Mouse (Mus musculus) neural tube, embryonic 15.5 days (tissue): ENCODE measurements around the gene L3mbtl4. TPM values are rescaled to one million over a fixed set of nuclear protein-coding genes. Genes with fewer than 3 reads are reported as not detected.
A peak's percentile ranks its signal among the peaks of the same experiment; 100 is the strongest.

Experiments
- ATAC-seq: fragments of 200-750 bp; cut with Nextera tagmentation; 2 replicates; pipeline ENCODE4 v1.8.0; 2017; ENCODE audit warnings: mild to moderate bottlenecking, moderate TSS enrichment, moderate library complexity; ENCODE audit not compliant: low FRiP score
- H3K27ac ChIP-seq: fragments of 300-500 bp; sonication (generic); replicated peaks from 2 replicates; pipeline ENCODE4 v1.5.1; 2015; ENCODE audit warnings: mild to moderate bottlenecking, inconsistent platforms
- H3K27me3 ChIP-seq: fragments of 300-500 bp; sonication (generic); replicated peaks from 2 replicates; pipeline ENCODE4 v1.6.1; 2015; ENCODE audit warnings: inconsistent platforms
- H3K36me3 ChIP-seq: fragments of 300-500 bp; sonication (generic); 2 replicates; pipeline ENCODE4 v1.6.1; 2015; ENCODE audit warnings: inconsistent platforms
- H3K4me1 ChIP-seq: fragments of 300-500 bp; sonication (generic); 2 replicates; pipeline ENCODE4 v1.6.1; 2015; ENCODE audit warnings: inconsistent platforms
- H3K4me2 ChIP-seq: fragments of 300-500 bp; sonication (generic); 2 replicates; pipeline ENCODE4 v1.6.1; 2015; ENCODE audit warnings: inconsistent platforms, mild to moderate bottlenecking, moderate library complexity
- H3K4me3 ChIP-seq: fragments of 300-500 bp; sonication (generic); replicated peaks from 2 replicates; pipeline ENCODE4 v1.5.1; 2015; ENCODE audit warnings: mild to moderate bottlenecking, inconsistent platforms
- H3K9ac ChIP-seq: fragments of 300-500 bp; sonication (generic); replicated peaks from 2 replicates; pipeline ENCODE4 v1.6.1; 2015; ENCODE audit warnings: mild to moderate bottlenecking, inconsistent platforms
- H3K9me3 ChIP-seq: fragments of 300-500 bp; sonication (generic); replicated peaks from 2 replicates; pipeline ENCODE4 v1.6.1; 2016; ENCODE audit warnings: inconsistent platforms
- WGBS: fragments of 180-500 bp; shearing (Covaris S2); methylation state at CpG from one replicate; pipeline ENCODE4 v1.1.7; 2015; ENCODE audit warnings: mixed read lengths; 5-methylcytosine and 5-hydroxymethylcytosine counted together
- polyA plus RNA-seq: library from polyadenylated mRNA; unstranded; fragments of >200 nt; fragmentation: Nextera tagmentation; extraction: Ambion mirVana; gene quantifications from 2 replicates; pipeline ENCODE4 v1.2.1, GENCODE M21; 2015

The L3mbtl4 gene
- polyA plus RNA-seq, 1 experiment from 2014 or later, result 5.5 TPM

GRCm38 (mm10) chr17:68585195-68585594 lies 311.6 kb downstream of the L3mbtl4 start:
- no peak overlapping the region for H3K9ac ChIP-seq
- H3K4me2 ChIP-seq, result no peak overlapping the region
- H3K27me3 ChIP-seq, result no peaks in the 10 kb centered on the region
- H3K27ac ChIP-seq, result no peak overlapping the region
- H3K9me3 ChIP-seq, result no peaks in the 10 kb centered on the region
- ATAC-seq, result no peak
- no peaks in the 10 kb centered on the region for H3K4me1 ChIP-seq
- no peak overlapping the region for H3K4me3 ChIP-seq
- 88% methylated on average over 3 of the region's 3 CpGs for WGBS
- H3K36me3 ChIP-seq, result no peaks in the 10 kb centered on the region

DNA sequence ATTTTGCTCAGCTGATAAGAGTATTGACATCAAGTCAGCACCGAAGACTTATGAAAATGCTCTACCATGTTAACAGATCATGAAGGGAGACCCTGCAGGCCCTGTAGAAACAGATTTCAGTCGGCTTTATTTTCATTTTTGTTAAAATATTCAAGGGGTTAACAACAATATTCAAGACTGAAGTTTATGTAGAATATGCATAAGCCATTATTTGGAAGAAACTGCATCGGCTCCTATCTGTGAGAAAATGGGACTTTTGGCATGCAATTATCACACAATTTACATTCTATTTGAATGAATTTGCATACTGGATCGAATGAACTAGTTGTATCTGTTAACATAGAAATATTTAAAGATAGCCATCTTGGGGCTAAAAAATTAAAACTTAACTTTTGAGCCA lies 318.0 kb downstream of the L3mbtl4 start:
- Histone ChIP-seq H3K4me2 (no peak overlapping the region), H3K36me3 (no peaks in the 10 kb centered on the region), H3K9me3 (no peaks in the 10 kb centered on the region), H3K4me1 (no peaks in the 10 kb centered on the region), H3K9ac (no peak overlapping the region), H3K27me3 (no peaks in the 10 kb centered on the region), H3K4me3 (no peak overlapping the region), H3K27ac (no peak overlapping the region)
- 77% methylated on average over 4 of the region's 4 CpGs for WGBS
- no peak for ATAC-seq

DNA sequence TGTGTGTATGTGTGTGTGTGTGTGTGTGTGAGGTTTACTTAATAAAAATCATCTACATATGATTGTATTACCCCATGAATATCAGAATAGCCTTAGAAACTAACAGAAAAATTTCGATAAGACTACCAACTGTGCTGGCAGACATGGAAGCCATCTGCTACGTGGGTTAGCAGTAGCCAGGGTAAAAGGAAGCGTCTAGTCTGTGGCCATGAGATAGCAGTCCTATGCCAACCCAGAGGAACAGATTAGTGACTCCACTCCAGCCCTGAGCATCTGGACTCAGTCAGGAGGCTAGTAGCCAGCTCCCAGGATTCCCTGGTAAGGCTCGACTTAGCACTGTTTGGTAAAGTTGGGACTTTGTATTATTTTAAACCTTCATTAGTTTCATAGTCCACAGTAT lies 329.1 kb downstream of the L3mbtl4 start:
- Histone ChIP-seq H3K36me3 (no peaks in the 10 kb centered on the region), H3K27me3 (no peaks in the 10 kb centered on the region), H3K27ac (no peak overlapping the region), H3K4me3 (no peak overlapping the region), H3K4me1 (no peaks in the 10 kb centered on the region), H3K9me3 (no peaks in the 10 kb centered on the region), H3K9ac (no peak overlapping the region), H3K4me2 (no peak overlapping the region)
- ATAC-seq, result no peak
- 81% methylated on average over 4 of the region's 4 CpGs for WGBS

GRCm38 (mm10) chr17:68607691-68608090 lies 334.1 kb downstream of the L3mbtl4 start:
- no peak overlapping the region for H3K27ac ChIP-seq
- H3K36me3 ChIP-seq, result no peaks in the 10 kb centered on the region
- WGBS, result 59% methylated on average over 6 of the region's 6 CpGs
- no peaks in the 10 kb centered on the region for H3K9me3 ChIP-seq
- no peak for ATAC-seq
- no peak overlapping the region for H3K4me2 ChIP-seq
- no peaks in the 10 kb centered on the region for H3K27me3 ChIP-seq
- H3K4me3 ChIP-seq, result no peak overlapping the region
- peaks cover 5% of the 10 kb centered on the region; the same call in 1 of the 2 replicates for H3K4me1 ChIP-seq
- H3K9ac ChIP-seq, result no peak overlapping the region

- no peaks in the 10 kb centered on the region for H3K9me3 ChIP-seq
- no peaks in the 10 kb centered on the region for H3K27me3 ChIP-seq
- ATAC-seq, result peak; percentile 88
- no peaks in the 10 kb centered on the region for H3K36me3 ChIP-seq
- 34% methylated on average over 6 of the region's 6 CpGs for WGBS
- peaks cover 5% of the 10 kb centered on the region; the same call in 1 of the 2 replicates for H3K4me1 ChIP-seq
- no peak overlapping the region for H3K4me2 ChIP-seq
- no peak overlapping the region for H3K4me3 ChIP-seq
- H3K9ac ChIP-seq, result no peak overlapping the region
- peak overlapping the region; percentile 10; the same call in 1 of the 2 replicates for H3K27ac ChIP-seq
These were observed 337.6 kb downstream of the L3mbtl4 start for GRCm38 (mm10) chr17:68611247-68611646.

DNA sequence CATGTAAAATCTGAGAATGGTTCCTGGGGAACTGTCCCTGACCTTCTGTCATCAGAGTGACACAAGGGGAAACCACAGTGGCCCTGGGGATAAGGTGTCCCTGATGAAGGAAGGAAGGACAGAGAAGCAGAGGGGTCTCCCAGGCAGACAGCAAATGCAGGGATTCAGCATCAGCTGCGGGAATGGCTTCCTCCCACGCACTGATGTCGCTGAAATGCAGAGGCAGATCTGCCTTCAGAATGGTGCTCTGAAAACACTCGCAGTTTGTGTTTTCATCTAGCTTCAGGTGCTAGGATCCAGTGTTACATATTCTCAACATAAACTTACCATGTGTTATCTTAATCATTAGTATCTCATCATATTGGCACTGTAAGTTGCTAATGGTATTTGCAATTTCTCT lies 351.7 kb downstream of the L3mbtl4 start:
- no peaks in the 10 kb centered on the region for H3K9me3 ChIP-seq
- WGBS, result 83% methylated on average over 4 of the region's 4 CpGs
- H3K9ac ChIP-seq, result no peak overlapping the region
- no peaks in the 10 kb centered on the region for H3K4me1 ChIP-seq
- H3K4me3 ChIP-seq, result no peak overlapping the region
- no peaks in the 10 kb centered on the region for H3K36me3 ChIP-seq
- H3K27ac ChIP-seq, result no peak overlapping the region
- no peaks in the 10 kb centered on the region for H3K27me3 ChIP-seq
- ATAC-seq, result no peak
- no peak overlapping the region for H3K4me2 ChIP-seq

DNA sequence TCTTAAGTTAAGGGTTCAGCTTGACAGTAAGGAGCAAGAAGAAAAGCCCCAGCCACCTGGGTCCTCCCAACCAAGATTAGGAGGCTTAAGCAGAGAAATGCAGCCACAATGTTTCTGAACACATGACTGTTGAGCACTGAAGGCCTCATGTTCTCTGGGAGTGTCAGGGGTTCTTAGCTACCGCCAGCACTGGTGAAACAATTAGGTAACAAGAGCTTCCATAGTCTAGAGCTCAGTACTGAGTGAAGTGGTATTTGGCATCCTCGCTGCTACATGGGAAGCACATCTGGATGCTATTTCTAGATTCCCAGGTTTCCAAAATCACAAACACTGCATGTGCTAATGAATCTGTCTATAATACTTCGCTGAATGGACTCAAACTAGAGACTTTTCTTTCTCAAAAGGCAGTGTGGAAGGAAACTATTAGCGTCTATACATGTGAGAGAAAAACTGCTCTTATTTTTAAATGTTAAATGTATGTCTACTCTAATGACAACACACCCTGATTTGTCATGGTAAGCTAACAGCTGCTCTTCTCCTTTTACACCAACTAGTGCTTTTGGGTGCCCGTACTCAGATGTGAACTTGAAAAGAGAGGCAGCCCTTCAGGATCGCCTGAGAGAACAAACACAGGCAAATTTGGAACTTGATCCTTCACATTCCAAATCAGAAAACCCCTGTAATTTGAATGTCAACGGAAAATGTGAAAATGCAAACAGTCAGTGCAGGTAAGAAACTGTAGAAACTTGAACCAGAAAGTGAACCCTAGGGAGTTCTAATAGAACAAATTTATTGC lies 356.2 kb downstream of the L3mbtl4 start:
- Histone ChIP-seq H3K9me3 (no peaks in the 10 kb centered on the region), H3K4me3 (no peak overlapping the region), H3K4me1 (no peaks in the 10 kb centered on the region), H3K4me2 (no peak overlapping the region), H3K36me3 (no peaks in the 10 kb centered on the region), H3K27ac (no peak overlapping the region), H3K9ac (no peak overlapping the region), H3K27me3 (no peaks in the 10 kb centered on the region)
- WGBS, result 75% methylated on average over 7 of the region's 7 CpGs
- no peak for ATAC-seq

DNA sequence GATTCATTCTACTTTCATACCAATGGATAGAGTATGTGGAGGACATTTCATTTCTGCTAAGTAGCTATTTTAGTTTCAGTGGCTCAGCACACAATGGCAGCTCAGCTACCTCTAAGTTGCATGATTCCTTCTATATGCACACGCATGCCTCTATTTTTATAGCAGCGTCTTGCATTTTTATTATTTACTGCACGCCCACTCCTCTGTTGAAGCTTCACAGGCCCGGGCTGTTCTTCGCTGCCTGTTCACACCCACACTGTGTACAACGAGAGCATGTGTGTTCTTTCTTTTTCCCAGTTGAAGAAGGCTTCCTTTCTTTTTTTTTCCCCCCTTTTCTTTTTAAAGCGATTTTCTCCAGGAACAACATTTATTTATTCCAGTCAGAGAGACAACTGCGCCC lies 357.8 kb downstream of the L3mbtl4 start:
- Histone ChIP-seq H3K4me3 (no peak overlapping the region), H3K27ac (no peak overlapping the region), H3K4me1 (peaks cover 2% of the 10 kb centered on the region; the same call in 1 of the 2 replicates), H3K36me3 (no peaks in the 10 kb centered on the region), H3K27me3 (no peaks in the 10 kb centered on the region), H3K9me3 (no peaks in the 10 kb centered on the region), H3K9ac (no peak overlapping the region), H3K4me2 (no peak overlapping the region)
- WGBS, result 77% methylated on average over 8 of the region's 8 CpGs
- no peak for ATAC-seq

- Histone ChIP-seq H3K4me1 (peaks cover 2% of the 10 kb centered on the region; the same call in 1 of the 2 replicates), H3K4me3 (no peak overlapping the region), H3K27ac (no peak overlapping the region), H3K36me3 (no peaks in the 10 kb centered on the region), H3K9ac (no peak overlapping the region), H3K4me2 (no peak overlapping the region), H3K9me3 (no peaks in the 10 kb centered on the region), H3K27me3 (no peaks in the 10 kb centered on the region)
- no peak for ATAC-seq
- WGBS, result 82% methylated on average over 6 of the region's 6 CpGs
These were observed 366.6 kb downstream of the L3mbtl4 start for GRCm38 (mm10) chr17:68640187-68640586.

DNA sequence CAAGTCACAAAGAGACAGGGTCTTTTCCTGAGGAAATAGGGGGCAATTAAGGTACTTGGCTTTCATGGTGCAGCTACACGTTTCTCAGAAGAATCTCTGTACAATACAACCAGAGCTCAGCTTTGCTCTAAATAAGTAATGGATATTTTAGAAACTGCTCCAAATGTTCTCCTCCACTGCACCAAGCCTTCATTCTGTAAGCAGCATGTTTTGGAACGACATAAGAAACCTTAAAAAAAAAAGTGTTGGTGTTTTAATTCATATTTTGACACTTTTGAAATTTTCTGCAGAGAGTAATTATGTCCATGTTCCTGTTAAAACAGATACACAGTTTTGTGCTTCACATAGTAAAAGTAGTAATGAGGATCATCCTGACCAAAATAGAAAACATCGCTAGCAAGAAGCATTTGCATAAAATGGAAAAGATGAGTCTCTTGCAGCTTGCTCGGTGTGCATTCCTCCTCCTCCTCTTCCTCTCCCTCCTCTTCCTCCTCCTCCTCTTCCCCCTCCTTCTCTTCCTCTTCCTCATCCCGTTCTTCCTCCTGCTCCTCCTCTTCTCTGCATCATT lies 369.0 kb downstream of the L3mbtl4 start:
- Histone ChIP-seq H3K27me3 (no peaks in the 10 kb centered on the region), H3K9me3 (no peaks in the 10 kb centered on the region), H3K27ac (no peak overlapping the region), H3K4me2 (no peak overlapping the region), H3K4me3 (no peak overlapping the region), H3K36me3 (no peaks in the 10 kb centered on the region), H3K4me1 (no peaks in the 10 kb centered on the region), H3K9ac (no peak overlapping the region)
- WGBS, result 65% methylated on average over 5 of the region's 5 CpGs
- no peak for ATAC-seq

DNA sequence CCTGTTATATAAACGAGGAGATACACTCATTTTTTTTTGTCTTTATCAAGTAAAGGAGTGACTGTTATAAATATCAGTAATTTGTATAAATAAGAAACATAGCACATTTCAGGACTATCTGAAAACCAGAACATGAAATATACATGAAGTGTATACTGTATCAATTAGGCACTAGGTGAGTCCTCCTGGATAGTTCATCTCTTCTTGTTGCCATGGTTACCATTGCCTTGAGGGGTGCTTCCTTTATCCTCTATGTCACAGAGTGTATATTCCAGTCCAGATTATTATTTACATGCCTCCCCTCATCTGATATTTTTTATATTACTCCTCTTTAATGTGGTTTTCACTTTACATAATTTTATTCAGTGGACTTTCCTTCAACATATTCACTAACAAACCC lies 392.9 kb downstream of the L3mbtl4 start:
- H3K4me3 ChIP-seq, result no peak overlapping the region
- no peak overlapping the region for H3K9ac ChIP-seq
- H3K36me3 ChIP-seq, result no peaks in the 10 kb centered on the region
- H3K9me3 ChIP-seq, result no peaks in the 10 kb centered on the region
- H3K4me2 ChIP-seq, result no peak overlapping the region
- WGBS, result 63% methylated on average over 1 of the region's 1 CpGs
- H3K27me3 ChIP-seq, result no peaks in the 10 kb centered on the region
- ATAC-seq, result no peak
- H3K4me1 ChIP-seq, result no peaks in the 10 kb centered on the region
- no peak overlapping the region for H3K27ac ChIP-seq

DNA sequence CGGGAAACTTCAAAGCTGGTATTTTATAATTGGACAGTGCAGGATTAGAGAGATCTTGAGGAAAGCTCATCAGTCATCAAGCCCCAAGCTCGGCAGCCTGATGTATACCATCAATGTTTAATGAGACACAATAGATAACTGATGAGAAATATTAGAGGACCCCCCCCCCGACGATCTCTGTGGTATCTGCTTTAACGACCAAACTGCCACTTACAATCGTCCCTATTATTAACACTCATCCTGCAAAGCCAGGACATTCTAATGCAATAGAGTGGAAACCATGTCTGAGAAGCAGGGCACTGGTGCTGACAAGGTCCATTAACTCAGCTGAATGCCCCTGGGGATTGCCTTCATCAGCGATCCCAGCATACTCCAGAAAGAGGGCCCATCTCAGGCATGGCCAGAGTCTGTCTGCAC lies 398.5 kb downstream of the L3mbtl4 start:
- H3K9me3 ChIP-seq, result no peaks in the 10 kb centered on the region
- H3K4me2 ChIP-seq, result no peak overlapping the region
- 30% methylated on average over 7 of the region's 7 CpGs for WGBS
- no peak overlapping the region for H3K27ac ChIP-seq
- no peak overlapping the region for H3K4me3 ChIP-seq
- H3K36me3 ChIP-seq, result no peaks in the 10 kb centered on the region
- no peaks in the 10 kb centered on the region for H3K27me3 ChIP-seq
- ATAC-seq, result no peak
- 0 out of 2 replicates have a peak, but pooled peaks cover 2% of the 10 kb centered on the region for H3K4me1 ChIP-seq
- H3K9ac ChIP-seq, result no peak overlapping the region
